Mouse (Mus musculus): Measurements from ENCODE around the gene Hist1h2af.

The Hist1h2af gene

DNA sequence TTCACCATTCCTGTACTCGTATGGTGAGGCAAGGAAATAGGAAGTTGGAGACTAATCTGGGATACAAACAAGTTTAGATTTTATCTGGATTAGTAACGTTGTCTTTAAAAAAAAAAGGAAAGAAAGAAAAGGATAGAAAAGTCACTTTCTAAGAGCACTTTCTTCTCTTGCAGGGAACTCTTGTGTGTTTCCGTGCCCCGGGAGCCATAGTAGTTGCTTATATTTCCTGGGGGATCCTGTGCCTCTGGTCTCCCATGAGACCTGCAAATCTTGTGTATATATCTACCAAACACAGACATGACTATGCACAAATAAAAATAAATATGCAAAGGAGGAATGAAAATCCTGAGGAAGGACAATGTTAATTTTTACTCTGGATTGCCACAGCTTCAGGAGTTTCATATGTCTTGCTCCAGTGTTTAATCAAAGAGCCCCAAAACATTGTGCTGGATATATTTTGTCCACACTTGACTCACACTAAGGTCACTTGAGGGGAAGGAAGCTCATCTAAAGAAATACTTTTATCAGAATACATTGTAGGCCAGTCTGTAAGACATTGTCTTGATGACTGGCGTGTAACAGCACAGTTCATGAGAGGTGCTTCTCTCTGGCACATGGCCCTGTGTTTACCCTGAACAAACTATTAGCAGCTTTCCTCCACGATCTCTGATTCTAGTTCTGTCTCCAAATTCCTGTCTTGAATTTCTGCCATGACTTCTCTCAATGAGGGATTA, 43.4 kb downstream of the Hist1h2af start:
- DNase-seq (ENCODE audit: low spot score in 2 of 2) = no peak

- no peak for DNase-seq (ENCODE audit: low spot score in 2 of 2)
Measured at GRCm38 (mm10) chr13:23577835-23578234, 44.1 kb downstream of the Hist1h2af start.

DNA sequence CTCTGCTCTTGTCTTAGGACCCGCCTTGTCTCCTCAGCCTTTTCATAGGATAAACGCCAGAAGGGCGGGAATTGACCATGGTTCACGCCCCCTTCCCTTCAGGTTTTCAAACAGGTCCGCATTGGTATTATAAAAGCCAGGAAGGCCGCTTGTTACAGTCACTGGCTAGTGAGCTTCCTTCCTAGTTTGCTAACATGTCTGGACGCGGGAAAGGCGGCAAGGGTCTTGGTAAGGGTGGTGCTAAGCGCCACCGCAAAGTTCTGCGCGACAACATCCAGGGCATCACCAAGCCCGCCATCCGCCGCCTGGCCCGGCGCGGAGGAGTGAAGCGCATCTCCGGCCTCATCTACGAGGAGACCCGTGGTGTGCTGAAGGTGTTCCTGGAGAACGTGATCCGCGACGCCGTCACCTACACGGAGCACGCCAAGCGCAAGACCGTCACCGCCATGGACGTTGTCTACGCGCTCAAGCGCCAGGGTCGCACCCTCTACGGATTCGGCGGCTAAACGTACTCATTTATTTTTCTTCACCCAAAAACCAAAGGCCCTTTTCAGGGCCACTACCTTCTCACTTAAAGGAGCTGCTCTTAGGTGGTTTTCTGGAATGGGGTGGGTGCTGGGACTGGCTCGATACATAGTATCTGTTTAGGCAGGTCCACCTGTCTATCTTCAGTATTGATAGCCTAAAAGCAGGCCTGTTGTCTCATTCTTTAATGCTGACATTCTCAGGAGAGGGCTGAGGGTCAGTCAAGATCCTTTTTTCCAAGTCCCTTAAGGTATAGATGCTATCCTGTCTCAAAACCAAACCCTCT, 47.9 kb downstream of the Hist1h2af start, which contains the start of gene Hist1h4d:
Hist1h4d (plus strand) TSS at position 191 of the 811 bp plus-strand sequence.
- peak; percentile 94 to 95 for DNase-seq (ENCODE audit: low spot score in 2 of 2)

DNA sequence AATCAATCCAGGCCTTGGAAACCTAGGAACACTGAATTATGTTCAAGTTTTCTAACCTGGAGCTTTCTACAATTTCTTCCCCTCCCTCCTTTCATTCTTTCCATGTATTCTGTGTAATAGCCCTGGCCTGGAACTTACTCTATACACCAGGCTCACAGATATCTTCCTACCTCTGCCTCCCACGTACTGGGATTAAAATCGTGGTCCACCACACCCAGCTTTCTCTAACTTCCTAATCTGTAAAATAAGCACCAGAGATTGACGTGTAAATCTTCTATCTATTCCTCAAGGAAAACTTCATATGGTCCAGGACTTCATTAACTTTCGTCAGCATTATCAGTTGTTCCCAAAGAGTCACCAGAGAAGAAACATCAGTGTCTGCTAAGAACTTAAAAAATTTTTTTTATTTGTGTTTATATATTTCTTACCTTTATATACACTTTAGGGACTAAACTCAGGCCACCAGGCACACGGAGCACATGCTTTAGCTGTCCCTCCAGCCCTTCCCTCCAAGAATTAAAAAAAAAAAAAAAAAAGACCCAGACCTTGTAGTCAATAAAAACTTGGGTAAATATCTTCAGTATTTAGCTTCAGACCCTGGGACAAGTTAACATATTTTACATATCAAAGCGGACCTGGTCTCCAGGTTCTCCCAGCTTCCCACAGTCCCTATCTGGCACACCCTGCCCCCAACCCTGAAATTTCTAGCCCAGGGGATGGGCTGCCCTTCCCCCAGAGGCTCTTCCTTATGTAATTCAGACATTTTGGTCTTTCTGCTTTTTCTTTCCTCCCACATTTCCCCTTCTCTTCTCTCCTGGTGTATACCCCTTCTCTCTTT, 48.7 kb downstream of the Hist1h2af start:
- no peak for DNase-seq (ENCODE audit: low spot score in 2 of 2)

DNA sequence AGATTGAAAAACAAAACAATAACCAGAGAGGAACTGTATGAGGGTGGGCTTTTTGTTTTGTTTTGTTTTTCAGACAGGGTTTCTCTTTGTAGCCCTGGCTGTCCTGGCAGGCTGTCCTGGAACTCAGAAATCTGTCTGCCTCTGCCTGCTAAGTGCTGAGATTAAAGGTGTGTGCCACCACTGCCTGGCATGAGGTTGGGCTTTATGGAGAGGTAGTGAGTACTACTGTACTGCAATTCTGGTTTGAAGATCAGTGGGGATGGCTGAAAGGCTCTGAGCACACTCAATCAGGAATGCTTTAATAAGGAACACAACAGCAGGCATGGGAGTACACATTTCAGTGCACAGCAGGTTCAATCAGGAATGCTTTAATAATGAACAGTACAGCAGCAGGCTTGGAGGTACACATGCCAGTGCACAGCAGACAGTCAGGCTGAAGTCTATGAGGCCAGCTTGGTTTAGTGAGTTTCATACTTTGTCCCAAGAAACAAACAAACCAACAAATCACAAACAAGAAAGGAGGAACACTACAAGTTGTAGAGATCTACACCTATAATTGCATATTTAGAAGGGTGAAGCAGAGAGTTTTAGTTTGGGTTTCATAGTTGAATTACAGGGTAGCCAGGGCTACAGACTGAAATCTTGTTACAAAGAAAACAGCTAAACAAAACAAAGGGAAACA, 49.8 kb downstream of the Hist1h2af start:
- DNase-seq (ENCODE audit: low spot score in 2 of 2) = no peak
